Mouse (Mus musculus) testis, adult 2 months (tissue): Measurements from ENCODE around the gene Sh3rf1. TPM values are rescaled to one million over a fixed set of nuclear protein-coding genes. Genes with fewer than 3 reads are reported as not detected.

Source experiments
- H3K27ac ChIP-seq: fragments of 200-500 bp; 2 replicates; pipeline ENCODE4 v1.5.1; 2012; ENCODE audit warnings: low read depth, low read length; ENCODE audit not compliant: control insufficient read depth, insufficient read depth
- H3K27me3 ChIP-seq: fragments of 200-500 bp; 2 replicates; pipeline ENCODE4 v1.6.1; 2012; ENCODE audit warnings: mild to moderate bottlenecking, low read length, moderate library complexity; ENCODE audit not compliant: control insufficient read depth, insufficient read depth
- H3K36me3 ChIP-seq: fragments of 200-500 bp; 2 replicates; pipeline ENCODE4 v1.6.1; 2012; ENCODE audit warnings: mild to moderate bottlenecking, low read length; ENCODE audit not compliant: control insufficient read depth, insufficient read depth
- H3K4me1 ChIP-seq: fragments of 200-500 bp; 2 replicates; pipeline ENCODE4 v1.6.1; 2012; ENCODE audit warnings: low read length; ENCODE audit not compliant: control insufficient read depth, insufficient read depth
- H3K4me3 ChIP-seq: fragments of 200-500 bp; 2 replicates; pipeline ENCODE4 v1.5.1; 2012; ENCODE audit warnings: low read depth, mild to moderate bottlenecking, low read length, moderate library complexity, mixed read lengths; ENCODE audit not compliant: control insufficient read depth
- CTCF ChIP-seq: fragments of 200-500 bp; IDR thresholded peaks from 2 replicates; pipeline ENCODE4 v1.5.1; 2012; ENCODE audit warnings: low read depth, mild to moderate bottlenecking, inconsistent platforms, low read length, moderate library complexity; ENCODE audit not compliant: control insufficient read depth, insufficient read depth, insufficient replicate concordance
- POLR2A ChIP-seq: fragments of 200-500 bp; IDR thresholded peaks from 2 replicates; pipeline ENCODE4 v1.6.1; 2012; ENCODE audit warnings: low read depth, mild to moderate bottlenecking, inconsistent platforms, low read length, moderate library complexity; ENCODE audit not compliant: control insufficient read depth
- polyA plus RNA-seq: library from polyadenylated mRNA; depleted of rRNA; stranded (reverse); fragments of >200 nt; gene quantifications from 2 replicates; pipeline ENCODE4 v1.2.3, GENCODE M21; 2012

Gene Sh3rf1
- polyA plus RNA-seq, 1 experiment: 2.2 TPM

- TF ChIP-seq CTCF: no peak
- H3K27ac ChIP-seq: no peak overlapping the region
Measured at GRCm38 (mm10) chr8:61263691-61264090, 40.0 kb downstream of the Sh3rf1 start.

GRCm38 (mm10) chr8:61264881-61265280 lies 41.2 kb downstream of the Sh3rf1 start:
- TF ChIP-seq POLR2A (no peak), CTCF (no peak)
- no peak overlapping the region for H3K4me3 ChIP-seq
- no peak overlapping the region for H3K27ac ChIP-seq
- H3K36me3 ChIP-seq: no peaks in the 10 kb centered on the region
- H3K4me1 ChIP-seq: no peaks in the 10 kb centered on the region
- H3K27me3 ChIP-seq: no peaks in the 10 kb centered on the region

More at GRCm38 (mm10) chr8:61263691-61264090, 40.0 kb downstream of the Sh3rf1 start:
- Histone ChIP-seq H3K27me3 (no peaks in the 10 kb centered on the region), H3K4me3 (no peak overlapping the region), H3K4me1 (no peaks in the 10 kb centered on the region), H3K36me3 (no peaks in the 10 kb centered on the region)

- no peaks in the 10 kb centered on the region for H3K4me1 ChIP-seq
- H3K36me3 ChIP-seq: no peaks in the 10 kb centered on the region
- no peaks in the 10 kb centered on the region for H3K27me3 ChIP-seq
- TF ChIP-seq POLR2A: no peak
- TF ChIP-seq CTCF: no peak
- H3K27ac ChIP-seq: no peak overlapping the region
- no peak overlapping the region for H3K4me3 ChIP-seq
Measured at GRCm38 (mm10) chr8:61265390-61265789, 41.7 kb downstream of the Sh3rf1 start.

GRCm38 (mm10) chr8:61267061-61267460 lies 43.4 kb downstream of the Sh3rf1 start:
- no peaks in the 10 kb centered on the region for H3K36me3 ChIP-seq
- no peaks in the 10 kb centered on the region for H3K4me1 ChIP-seq
- no peak overlapping the region for H3K27ac ChIP-seq
- TF ChIP-seq POLR2A (no peak), CTCF (no peak)
- no peaks in the 10 kb centered on the region for H3K27me3 ChIP-seq
- H3K4me3 ChIP-seq: no peak overlapping the region

GRCm38 (mm10) chr8:61267692-61268091 lies 44.0 kb downstream of the Sh3rf1 start:
- no peak overlapping the region for H3K27ac ChIP-seq
- TF ChIP-seq POLR2A (no peak), CTCF (no peak)
- H3K27me3 ChIP-seq: no peaks in the 10 kb centered on the region
- H3K4me1 ChIP-seq: no peaks in the 10 kb centered on the region; the same call in 1 of the 2 replicates
- H3K36me3 ChIP-seq: no peaks in the 10 kb centered on the region
- no peak overlapping the region for H3K4me3 ChIP-seq

GRCm38 (mm10) chr8:61268233-61268916 lies 44.7 kb downstream of the Sh3rf1 start:
- Histone ChIP-seq H3K36me3 (no peaks in the 10 kb centered on the region), H3K4me1 (no peaks in the 10 kb centered on the region; the same call in 1 of the 2 replicates), H3K4me3 (no peak overlapping the region), H3K27ac (no peak overlapping the region), H3K27me3 (no peaks in the 10 kb centered on the region)
- TF ChIP-seq POLR2A (no peak), CTCF (no peak)

GRCm38 (mm10) chr8:61270016-61270415 lies 46.3 kb downstream of the Sh3rf1 start:
- no peaks in the 10 kb centered on the region for H3K27me3 ChIP-seq
- H3K36me3 ChIP-seq: no peaks in the 10 kb centered on the region
- TF ChIP-seq CTCF (no peak), POLR2A (no peak)
- H3K27ac ChIP-seq: no peak overlapping the region
- peaks cover 1% of the 10 kb centered on the region for H3K4me1 ChIP-seq
- H3K4me3 ChIP-seq: no peak overlapping the region

- Histone ChIP-seq H3K36me3 (no peaks in the 10 kb centered on the region), H3K4me1 (peaks cover 3% of the 10 kb centered on the region), H3K4me3 (no peak overlapping the region), H3K27me3 (no peaks in the 10 kb centered on the region), H3K27ac (no peak overlapping the region)
- TF ChIP-seq CTCF (no peak), POLR2A (no peak)
Measured at GRCm38 (mm10) chr8:61270541-61270940, 46.9 kb downstream of the Sh3rf1 start.
